Mouse (Mus musculus) hindbrain, embryonic 15.5 days (tissue): ENCODE data around the gene 1700030J22Rik. TPM values are rescaled to one million over a fixed set of nuclear protein-coding genes. Genes with fewer than 3 reads are reported as not detected.

Experiments
- ATAC-seq: fragments of 200-750 bp; cut with Nextera tagmentation; 2 replicates; pipeline ENCODE4 v1.8.0; 2017; ENCODE audit warnings: low read depth, moderate number of reproducible peaks, moderate TSS enrichment; ENCODE audit not compliant: low FRiP score
- H3K27ac ChIP-seq: fragments of 300-500 bp; sonication (generic); replicated peaks from 2 replicates; pipeline ENCODE4 v1.5.1; 2015; ENCODE audit warnings: mild to moderate bottlenecking, inconsistent platforms
- H3K27me3 ChIP-seq: fragments of 300-500 bp; sonication (generic); 2 replicates; pipeline ENCODE4 v1.6.1; 2015; ENCODE audit warnings: control low read depth, inconsistent platforms
- H3K36me3 ChIP-seq: fragments of 300-500 bp; sonication (generic); 2 replicates; pipeline ENCODE4 v1.6.1; 2015; ENCODE audit warnings: control low read depth, inconsistent platforms
- H3K4me1 ChIP-seq: fragments of 300-500 bp; sonication (generic); replicated peaks from 2 replicates; pipeline ENCODE4 v1.6.1; 2015; ENCODE audit warnings: control low read depth, inconsistent platforms
- H3K4me2 ChIP-seq: fragments of 300-500 bp; sonication (generic); 2 replicates; pipeline ENCODE4 v1.6.1; 2015; ENCODE audit warnings: moderate library complexity, mild to moderate bottlenecking, inconsistent platforms
- H3K4me3 ChIP-seq: fragments of 300-500 bp; sonication (generic); 2 replicates; pipeline ENCODE4 v1.5.1; 2015; ENCODE audit warnings: mild to moderate bottlenecking, inconsistent platforms
- H3K9ac ChIP-seq: fragments of 300-500 bp; sonication (generic); 2 replicates; pipeline ENCODE4 v1.6.1; 2015; ENCODE audit warnings: inconsistent platforms
- H3K9me3 ChIP-seq: fragments of 300-500 bp; sonication (generic); 2 replicates; pipeline ENCODE4 v1.6.1; 2016; ENCODE audit warnings: control low read depth, inconsistent platforms
- WGBS: fragments of 180-500 bp; shearing (Covaris S2); methylation state at CpG from one replicate; pipeline ENCODE4 v1.1.7; 2015; 5-methylcytosine and 5-hydroxymethylcytosine counted together
- polyA plus RNA-seq: library from polyadenylated mRNA; unstranded; fragments of >200 nt; fragmentation: Nextera tagmentation; extraction: Ambion mirVana; gene quantifications from 2 replicates; pipeline ENCODE4 v1.2.1, GENCODE M21; 2015

The 1700030J22Rik gene
- polyA plus RNA-seq, result 8.1 and 8.5 TPM in 2 replicates

DNA sequence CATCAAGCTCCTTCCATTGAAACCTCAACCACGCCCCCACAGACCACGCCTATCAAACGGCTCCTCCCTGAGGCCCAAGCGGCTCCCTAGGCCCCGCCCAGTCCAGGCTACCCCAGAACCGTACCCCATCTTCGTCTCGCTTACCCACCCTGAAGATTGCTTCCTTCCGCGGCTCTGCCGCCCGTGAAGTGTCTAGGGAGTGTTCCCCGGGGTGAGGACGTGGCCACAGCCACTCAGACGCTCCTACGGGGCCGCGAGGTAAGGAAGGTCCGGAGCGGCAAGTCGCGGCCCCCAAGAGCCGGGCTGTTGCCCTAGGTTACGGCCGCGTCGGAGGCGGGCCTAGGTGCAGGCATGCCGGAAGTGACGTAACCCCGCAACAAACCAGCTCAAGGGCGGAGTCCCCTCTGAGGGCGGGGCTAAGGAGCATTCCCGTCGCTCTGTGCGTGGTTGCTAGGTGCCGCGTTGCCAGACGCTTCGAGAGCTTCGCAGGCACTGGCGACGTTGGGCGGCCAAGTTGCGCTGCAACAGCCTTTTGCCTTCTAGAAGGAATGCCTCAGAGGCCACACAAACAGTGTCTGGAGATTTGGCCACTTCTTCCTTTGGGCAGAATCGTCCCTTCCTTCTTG, at the start of gene 1700030J22Rik:
Gene 1700030J22Rik, minus strand, starts transcription at position 329 of the 626 bp plus-strand sequence.
- Histone ChIP-seq H3K9me3 (no peaks in the 10 kb centered on the region), H3K27ac (peak within 1 kb of the TSS; percentile 75), H3K27me3 (no peaks in the 10 kb centered on the region), H3K36me3 (peaks cover 7% of the 10 kb centered on the region; the same call in 1 of the 2 replicates), H3K4me3 (peak within 1 kb of the TSS; percentile 74), H3K9ac (peak within 1 kb of the TSS; percentile 41), H3K4me1 (peaks cover 12% of the 10 kb centered on the region), H3K4me2 (peak within 1 kb of the TSS; percentile 89)
- under 1% methylated on average over 46 of the region's 46 CpGs for WGBS
- ATAC-seq, result peak; percentile 99

GRCm38 (mm10) chr8:117027601-117028000, 48.8 kb upstream of the 1700030J22Rik start:
- no peak for ATAC-seq
- Histone ChIP-seq H3K36me3 (no peaks in the 10 kb centered on the region), H3K27me3 (no peaks in the 10 kb centered on the region), H3K4me2 (no peak overlapping the region), H3K27ac (no peak overlapping the region), H3K4me3 (no peak overlapping the region), H3K9me3 (no peaks in the 10 kb centered on the region), H3K4me1 (no peaks in the 10 kb centered on the region), H3K9ac (no peak overlapping the region)
- 86% methylated on average over 5 of the region's 5 CpGs for WGBS

DNA sequence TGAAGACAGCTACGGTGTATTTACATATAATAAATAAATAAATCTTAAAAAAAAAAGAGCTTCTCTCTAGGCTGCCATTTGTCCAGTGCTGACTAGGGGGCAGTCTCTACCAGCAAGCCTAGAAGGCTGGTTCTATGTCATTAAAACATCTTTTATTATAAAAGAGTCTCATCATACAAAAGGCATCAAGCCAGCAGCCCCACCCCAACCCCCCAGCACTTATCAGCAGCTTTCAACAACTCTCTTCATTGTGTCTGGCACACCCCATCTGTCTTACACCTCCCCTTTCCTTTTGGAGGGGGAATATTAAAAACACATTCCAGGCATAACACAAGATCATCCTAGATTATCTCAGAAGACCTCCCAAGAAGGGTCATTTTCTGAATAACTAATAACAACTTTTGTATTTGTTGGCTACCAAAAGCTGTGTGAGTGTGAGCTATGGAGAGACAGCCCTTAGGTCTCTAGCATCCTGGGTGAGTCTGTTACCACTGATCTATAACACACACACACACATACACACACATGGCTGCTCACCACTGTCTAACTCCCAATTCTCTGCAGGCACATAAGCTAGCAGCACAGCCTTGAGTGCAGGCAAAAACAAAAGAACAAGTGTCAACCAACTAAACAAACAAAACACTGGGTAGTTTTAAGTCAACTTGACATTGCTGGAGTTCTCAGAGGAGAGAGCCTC, 43.7 kb upstream of the 1700030J22Rik start:
- no peaks in the 10 kb centered on the region for H3K9me3 ChIP-seq
- no peak for ATAC-seq
- no peaks in the 10 kb centered on the region for H3K4me1 ChIP-seq
- H3K4me2 ChIP-seq, result no peak overlapping the region
- 72% methylated on average over 1 of the region's 1 CpGs for WGBS
- no peaks in the 10 kb centered on the region for H3K36me3 ChIP-seq
- H3K27me3 ChIP-seq, result no peaks in the 10 kb centered on the region
- no peak overlapping the region for H3K27ac ChIP-seq
- H3K4me3 ChIP-seq, result no peak overlapping the region
- H3K9ac ChIP-seq, result no peak overlapping the region

GRCm38 (mm10) chr8:117019323-117020275, 40.8 kb upstream of the 1700030J22Rik start:
- Histone ChIP-seq H3K27me3 (no peaks in the 10 kb centered on the region), H3K27ac (no peak overlapping the region)

GRCm38 (mm10) chr8:117017896-117018295, 39.1 kb upstream of the 1700030J22Rik start:
- Histone ChIP-seq H3K4me3 (no peak overlapping the region), H3K36me3 (no peaks in the 10 kb centered on the region), H3K4me2 (no peak overlapping the region), H3K4me1 (no peaks in the 10 kb centered on the region), H3K9me3 (no peaks in the 10 kb centered on the region), H3K9ac (no peak overlapping the region), H3K27me3 (no peaks in the 10 kb centered on the region), H3K27ac (no peak overlapping the region)
- 94% methylated on average over 4 of the region's 4 CpGs for WGBS
- ATAC-seq, result no peak

More at GRCm38 (mm10) chr8:117019323-117020275, 40.8 kb upstream of the 1700030J22Rik start:
- Histone ChIP-seq H3K9ac (no peak overlapping the region), H3K9me3 (no peaks in the 10 kb centered on the region), H3K4me3 (no peak overlapping the region), H3K36me3 (no peaks in the 10 kb centered on the region), H3K4me2 (no peak overlapping the region), H3K4me1 (no peaks in the 10 kb centered on the region)
- no peak for ATAC-seq
- WGBS, result 81% methylated on average over 18 of the region's 18 CpGs

- WGBS, result 25% methylated on average over 8 of the region's 8 CpGs
- no peak for ATAC-seq
- H3K36me3 ChIP-seq, result no peaks in the 10 kb centered on the region
These were observed 38.2 kb upstream of the 1700030J22Rik start for GRCm38 (mm10) chr8:117017006-117017405.

DNA sequence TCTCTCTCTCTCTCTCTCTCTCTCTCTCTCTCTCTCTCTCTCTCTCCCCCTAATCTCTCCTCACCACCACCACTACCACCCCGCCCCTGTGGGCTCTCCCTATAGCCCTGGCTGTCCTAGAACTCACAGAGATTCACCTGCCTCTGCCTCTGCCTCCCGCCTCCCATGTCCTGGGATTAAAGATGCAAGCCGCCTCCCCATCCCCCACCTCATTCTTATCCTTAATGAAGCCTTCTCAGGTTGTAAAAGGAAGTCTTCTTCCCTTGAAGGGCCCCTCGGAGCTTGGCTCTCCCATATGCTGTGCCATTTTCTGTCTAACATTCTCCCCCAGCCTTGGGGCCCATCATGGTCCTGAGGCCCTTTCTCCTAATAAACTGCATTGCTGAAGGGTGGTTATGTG, 36.9 kb upstream of the 1700030J22Rik start:
- Histone ChIP-seq H3K36me3 (no peaks in the 10 kb centered on the region), H3K27ac (no peak overlapping the region), H3K9ac (no peak overlapping the region), H3K27me3 (no peaks in the 10 kb centered on the region), H3K4me3 (no peak overlapping the region), H3K4me1 (no peaks in the 10 kb centered on the region), H3K4me2 (no peak overlapping the region), H3K9me3 (no peaks in the 10 kb centered on the region)
- ATAC-seq, result no peak
- 84% methylated on average over 4 of the region's 4 CpGs for WGBS

More at GRCm38 (mm10) chr8:117017006-117017405, 38.2 kb upstream of the 1700030J22Rik start:
- H3K27me3 ChIP-seq, result no peaks in the 10 kb centered on the region
- no peak overlapping the region for H3K9ac ChIP-seq
- H3K4me2 ChIP-seq, result no peak overlapping the region
- no peaks in the 10 kb centered on the region for H3K9me3 ChIP-seq
- no peak overlapping the region for H3K27ac ChIP-seq
- no peaks in the 10 kb centered on the region for H3K4me1 ChIP-seq
- no peak overlapping the region for H3K4me3 ChIP-seq

DNA sequence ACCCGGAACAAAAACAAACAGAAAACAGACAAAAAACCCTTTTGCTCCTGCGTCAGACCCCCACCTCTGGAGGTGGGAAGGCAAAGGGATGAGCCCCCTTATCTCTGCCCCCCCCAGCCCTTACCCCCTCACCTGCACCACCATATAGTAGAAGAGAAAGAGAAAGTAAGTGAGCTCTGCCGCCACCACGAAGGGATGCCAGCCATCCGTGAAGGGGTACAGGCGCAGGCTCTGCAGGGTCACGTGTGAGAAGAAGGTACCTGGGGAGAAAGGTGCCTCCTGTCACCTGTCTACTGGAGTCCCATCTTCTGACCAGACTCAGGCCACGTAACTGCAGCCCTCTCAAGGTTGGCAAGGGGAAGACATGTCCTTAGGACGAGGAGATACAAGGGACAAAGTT, 32.6 kb upstream of the 1700030J22Rik start:
- Histone ChIP-seq H3K4me1 (no peaks in the 10 kb centered on the region), H3K4me3 (no peak overlapping the region), H3K36me3 (no peaks in the 10 kb centered on the region), H3K9ac (no peak overlapping the region), H3K27me3 (no peaks in the 10 kb centered on the region), H3K4me2 (no peak overlapping the region), H3K27ac (no peak overlapping the region), H3K9me3 (no peaks in the 10 kb centered on the region)
- no peak for ATAC-seq
- WGBS, result 92% methylated on average over 9 of the region's 9 CpGs

GRCm38 (mm10) chr8:116994016-116994716, 15.4 kb upstream of the 1700030J22Rik start:
- H3K27ac ChIP-seq, result peak overlapping the region; percentile 75
- peak overlapping the region; percentile 85 for H3K4me2 ChIP-seq
- no peak overlapping the region; the same call in 1 of the 2 replicates for H3K9ac ChIP-seq
- WGBS, result 65% methylated on average over 11 of the region's 11 CpGs
- no peak for ATAC-seq
- H3K9me3 ChIP-seq, result no peaks in the 10 kb centered on the region
- no peaks in the 10 kb centered on the region for H3K27me3 ChIP-seq
- H3K36me3 ChIP-seq, result no peaks in the 10 kb centered on the region
- H3K4me1 ChIP-seq, result peaks cover 22% of the 10 kb centered on the region
- peak overlapping the region; percentile 80 for H3K4me3 ChIP-seq

- peak within 1 kb of the TSS; percentile 85 for H3K4me2 ChIP-seq
- WGBS, result under 1% methylated on average over 56 of the region's 56 CpGs
- H3K27ac ChIP-seq, result peak within 1 kb of the TSS; percentile 75
These were observed 14.5 kb upstream of the 1700030J22Rik start, which contains the start of gene Gcsh for GRCm38 (mm10) chr8:116993095-116993867. Gene Gcsh, minus strand, starts transcription at chr8:116993537.

More at GRCm38 (mm10) chr8:116993095-116993867, 14.5 kb upstream of the 1700030J22Rik start, which contains the start of gene Gcsh:
- H3K9ac ChIP-seq, result peak within 1 kb of the TSS; percentile 58
- H3K4me3 ChIP-seq, result peak within 1 kb of the TSS; percentile 80
- H3K36me3 ChIP-seq, result no peaks in the 10 kb centered on the region
- H3K9me3 ChIP-seq, result no peaks in the 10 kb centered on the region
- H3K4me1 ChIP-seq, result peaks cover 22% of the 10 kb centered on the region
- ATAC-seq, result peak; percentile 100
- no peaks in the 10 kb centered on the region for H3K27me3 ChIP-seq
